Mouse (Mus musculus) spleen, postnatal 10 days (tissue): ENCODE results near the gene Gm28102.
"Not testable (repeated sequence)": the region's sequence is repeated elsewhere in the genome, so short reads cannot be mapped to it uniquely, and the experiment has no call there.

ENCODE experiments used
- DNase-seq, 2 experiments: peaks; one replicate each; pipeline ENCODE4 v3.0.0; 2021 to 2022; ENCODE audit warnings: low spot score in 2 of 2

Gm28102 gene

DNA sequence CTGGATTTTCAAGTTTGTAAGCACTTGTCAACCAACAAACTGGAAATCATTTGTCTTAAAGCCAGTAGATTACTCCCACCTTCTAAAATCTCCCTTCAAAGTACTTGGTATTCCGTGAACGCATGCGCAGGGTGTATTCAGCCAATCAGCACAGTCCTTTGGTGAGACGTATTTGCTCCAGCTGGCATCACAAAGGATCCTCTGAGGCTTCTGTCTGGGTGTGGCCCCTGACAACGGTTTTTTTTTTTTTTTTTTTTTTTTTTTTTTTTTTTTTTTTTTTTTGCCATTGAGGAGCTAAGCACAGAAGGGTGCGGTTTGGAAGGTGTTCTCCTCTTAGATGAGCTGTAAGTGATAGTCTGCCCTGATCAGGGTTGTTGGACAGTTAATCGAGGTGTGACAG lies at the start of gene Gm28102:
TSS of gene Gm28102 (plus strand) at position 301 of the 400 bp plus-strand sequence.
- DNase-seq, result not testable (repeated sequence)
